Mouse (Mus musculus) E14TG2a.4 (cell line): Measurements from ENCODE around the gene Eif3f.

Source experiments
- CTCF ChIP-seq: conservative IDR thresholded peaks from 2 replicates; pipeline ENCODE4 v1.5.1; 2014; ENCODE audit warnings: low read length
- POU5F1 ChIP-seq: IDR thresholded peaks from 2 replicates; pipeline ENCODE4 v1.6.1; 2014; ENCODE audit warnings: low read length, borderline replicate concordance

DNA sequence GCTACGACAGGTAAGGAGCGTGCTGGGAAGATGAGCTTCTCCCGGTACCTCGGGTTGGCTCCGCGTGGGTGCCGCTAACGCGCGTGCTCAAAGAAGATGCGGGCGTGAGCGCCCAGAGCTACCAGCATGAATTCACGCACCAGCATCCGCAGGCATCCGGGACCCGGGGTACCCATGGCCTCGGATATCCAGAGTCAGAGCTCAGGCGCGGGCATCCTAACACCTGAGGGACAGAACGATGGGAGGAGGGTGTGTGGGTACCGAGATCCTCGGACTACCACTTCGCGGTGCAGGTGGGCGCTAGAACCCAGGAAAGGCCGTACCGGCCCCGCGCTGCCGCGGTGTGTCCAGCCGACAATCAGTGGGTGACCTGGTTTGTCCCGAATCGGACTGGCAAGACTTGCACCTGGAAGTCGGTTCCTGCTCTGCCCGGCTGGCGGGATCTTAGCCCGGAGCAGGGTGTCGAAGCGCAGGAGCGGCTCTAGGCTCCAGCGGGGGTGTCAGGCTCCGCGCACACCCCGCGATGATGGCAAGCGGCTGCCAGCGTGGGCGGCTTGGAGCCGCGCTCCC, 16.6 kb downstream of the Eif3f start:
- TF ChIP-seq CTCF (no peak), POU5F1 (no peak)
